Mouse (Mus musculus) hindbrain, embryonic 16.5 days (tissue): Measurements from ENCODE around the gene Slfn9. TPM values are rescaled to one million over a fixed set of nuclear protein-coding genes. Genes with fewer than 3 reads are reported as not detected.
A peak's percentile ranks its signal among the peaks of the same experiment; 100 is the strongest.

Experiments
- ATAC-seq: fragments of 200-750 bp; cut with Nextera tagmentation; 2 replicates; pipeline ENCODE4 v1.8.0; 2017; ENCODE audit warnings: moderate TSS enrichment, moderate library complexity
- H3K27ac ChIP-seq: fragments of 300-500 bp; sonication (generic); 2 replicates; pipeline ENCODE4 v1.5.1; 2014; ENCODE audit warnings: low read depth, mild to moderate bottlenecking, control low read depth, low read length, moderate library complexity
- H3K27me3 ChIP-seq: fragments of 300-500 bp; sonication (generic); replicated peaks from 2 replicates; pipeline ENCODE4 v1.6.1; 2014; ENCODE audit warnings: low read length; ENCODE audit not compliant: control insufficient read depth, insufficient read depth
- H3K36me3 ChIP-seq: fragments of 300-500 bp; sonication (generic); 2 replicates; pipeline ENCODE4 v1.6.1; 2014; ENCODE audit warnings: mild to moderate bottlenecking, low read length, moderate library complexity, mixed read lengths; ENCODE audit not compliant: control insufficient read depth, insufficient read depth
- H3K4me1 ChIP-seq: fragments of 300-500 bp; sonication (generic); 2 replicates; pipeline ENCODE4 v1.6.1; 2014; ENCODE audit warnings: low read depth, low read length; ENCODE audit not compliant: control insufficient read depth, insufficient read depth
- H3K4me2 ChIP-seq: fragments of 300-500 bp; sonication (generic); 2 replicates; pipeline ENCODE4 v1.6.1; 2014; ENCODE audit warnings: mild to moderate bottlenecking, low read length, control low read depth, moderate library complexity
- H3K4me3 ChIP-seq: fragments of 300-500 bp; sonication (generic); 2 replicates; pipeline ENCODE4 v1.5.1; 2014; ENCODE audit warnings: mild to moderate bottlenecking, low read length, control low read depth, moderate library complexity
- H3K9ac ChIP-seq: fragments of 300-500 bp; sonication (generic); 2 replicates; pipeline ENCODE4 v1.6.1; 2014; ENCODE audit warnings: low read depth, mild to moderate bottlenecking, control low read depth, low read length, moderate library complexity
- H3K9me3 ChIP-seq: fragments of 300-500 bp; sonication (generic); 2 replicates; pipeline ENCODE4 v1.6.1; 2014; ENCODE audit warnings: mild to moderate bottlenecking, low read length, moderate library complexity; ENCODE audit not compliant: control insufficient read depth
- WGBS: fragments of 180-500 bp; shearing (Covaris S2); extraction: QIAGEN DNeasy Blood & Tissue Kit; methylation state at CpG from one replicate; pipeline ENCODE4 v1.1.7; 2014; 5-methylcytosine and 5-hydroxymethylcytosine counted together
- polyA plus RNA-seq: library from polyadenylated mRNA; unstranded; fragments of >200 nt; fragmentation: Nextera tagmentation; extraction: Ambion mirVana; gene quantifications from 2 replicates; pipeline ENCODE4 v1.2.1, GENCODE M21; 2015

The Slfn9 gene
- polyA plus RNA-seq, 1 experiment from 2014 or later: 2.1 TPM

- Histone ChIP-seq H3K9ac (no peak overlapping the region), H3K4me2 (no peak overlapping the region), H3K36me3 (no peaks in the 10 kb centered on the region), H3K9me3 (no peaks in the 10 kb centered on the region), H3K27me3 (no peaks in the 10 kb centered on the region), H3K4me1 (no peaks in the 10 kb centered on the region), H3K4me3 (no peak overlapping the region), H3K27ac (no peak overlapping the region)
- no peak for ATAC-seq
- 93% methylated on average over 8 of the region's 8 CpGs for WGBS
Observed at GRCm38 (mm10) chr11:82962215-82962614, 29.4 kb downstream of the Slfn9 start.

- Histone ChIP-seq H3K9me3 (no peaks in the 10 kb centered on the region), H3K4me2 (no peak overlapping the region), H3K9ac (no peak overlapping the region), H3K27me3 (no peaks in the 10 kb centered on the region), H3K27ac (no peak overlapping the region), H3K36me3 (no peaks in the 10 kb centered on the region), H3K4me1 (no peaks in the 10 kb centered on the region), H3K4me3 (no peak overlapping the region)
- 87% methylated on average over 2 of the region's 2 CpGs for WGBS
- ATAC-seq: no peak
Observed at GRCm38 (mm10) chr11:82961743-82962142, 29.9 kb downstream of the Slfn9 start.

- 13% methylated on average over 4 of the region's 4 CpGs for WGBS
- no peaks in the 10 kb centered on the region for H3K36me3 ChIP-seq
- ATAC-seq: no peak
Observed at GRCm38 (mm10) chr11:82959613-82960012, 32.0 kb downstream of the Slfn9 start.

GRCm38 (mm10) chr11:82956925-82957324 lies 34.7 kb downstream of the Slfn9 start:
- H3K27me3 ChIP-seq: peaks cover 7% of the 10 kb centered on the region; the same call in 1 of the 2 replicates
- no peak overlapping the region for H3K9ac ChIP-seq
- H3K27ac ChIP-seq: no peak overlapping the region
- no peak overlapping the region for H3K4me3 ChIP-seq
- H3K4me1 ChIP-seq: no peaks in the 10 kb centered on the region
- 76% methylated on average over 10 of the region's 10 CpGs for WGBS
- no peaks in the 10 kb centered on the region for H3K9me3 ChIP-seq
- no peak overlapping the region for H3K4me2 ChIP-seq
- no peak for ATAC-seq
- H3K36me3 ChIP-seq: no peaks in the 10 kb centered on the region

More at GRCm38 (mm10) chr11:82959613-82960012, 32.0 kb downstream of the Slfn9 start:
- no peak overlapping the region for H3K4me2 ChIP-seq
- no peak overlapping the region for H3K27ac ChIP-seq
- no peaks in the 10 kb centered on the region for H3K27me3 ChIP-seq
- H3K9ac ChIP-seq: no peak overlapping the region
- no peaks in the 10 kb centered on the region for H3K4me1 ChIP-seq
- H3K9me3 ChIP-seq: no peaks in the 10 kb centered on the region
- no peak overlapping the region for H3K4me3 ChIP-seq

- no peaks in the 10 kb centered on the region for H3K4me1 ChIP-seq
- H3K9ac ChIP-seq: no peak overlapping the region
- H3K9me3 ChIP-seq: no peaks in the 10 kb centered on the region
- peaks cover 19% of the 10 kb centered on the region for H3K27me3 ChIP-seq
- no peak overlapping the region for H3K27ac ChIP-seq
- no peak overlapping the region for H3K4me3 ChIP-seq
- H3K36me3 ChIP-seq: no peaks in the 10 kb centered on the region
- no peak for ATAC-seq
- 77% methylated on average over 6 of the region's 6 CpGs for WGBS
- no peak overlapping the region for H3K4me2 ChIP-seq
Observed at GRCm38 (mm10) chr11:82954631-82955030, 37.0 kb downstream of the Slfn9 start.

- no peak overlapping the region for H3K4me3 ChIP-seq
- WGBS: 68% methylated on average over 9 of the region's 9 CpGs
Observed at GRCm38 (mm10) chr11:82952612-82953542, 38.8 kb downstream of the Slfn9 start.

GRCm38 (mm10) chr11:82951865-82952611 lies 39.6 kb downstream of the Slfn9 start:
- WGBS: 12% methylated on average over 28 of the region's 28 CpGs
- peaks cover 19% of the 10 kb centered on the region for H3K27me3 ChIP-seq
- ATAC-seq: no peak
- H3K4me3 ChIP-seq: peak overlapping the region; percentile 17; the same call in 1 of the 2 replicates
- no peaks in the 10 kb centered on the region for H3K4me1 ChIP-seq
- no peaks in the 10 kb centered on the region for H3K36me3 ChIP-seq
- peak overlapping the region; percentile 25; the same call in 1 of the 2 replicates for H3K4me2 ChIP-seq
- H3K9ac ChIP-seq: no peak overlapping the region; the same call in 1 of the 2 replicates
- H3K27ac ChIP-seq: no peak overlapping the region
- H3K9me3 ChIP-seq: no peaks in the 10 kb centered on the region

More at GRCm38 (mm10) chr11:82952612-82953542, 38.8 kb downstream of the Slfn9 start:
- H3K9ac ChIP-seq: no peak overlapping the region
- no peak overlapping the region for H3K4me2 ChIP-seq
- no peak overlapping the region for H3K27ac ChIP-seq
- no peaks in the 10 kb centered on the region for H3K9me3 ChIP-seq
- peaks cover 19% of the 10 kb centered on the region for H3K27me3 ChIP-seq
- ATAC-seq: no peak
- no peaks in the 10 kb centered on the region for H3K4me1 ChIP-seq
- no peaks in the 10 kb centered on the region for H3K36me3 ChIP-seq

- no peak for ATAC-seq
- no peak within 1 kb of the TSS for H3K27ac ChIP-seq
- H3K9me3 ChIP-seq: no peaks in the 10 kb centered on the region
- WGBS: 12% methylated on average over 10 of the region's 10 CpGs
- no peaks in the 10 kb centered on the region for H3K4me1 ChIP-seq
- H3K27me3 ChIP-seq: peaks cover 19% of the 10 kb centered on the region
- H3K36me3 ChIP-seq: no peaks in the 10 kb centered on the region
- H3K9ac ChIP-seq: no peak within 1 kb of the TSS; the same call in 1 of the 2 replicates
- H3K4me2 ChIP-seq: peak within 1 kb of the TSS; percentile 25; the same call in 1 of the 2 replicates
- H3K4me3 ChIP-seq: peak within 1 kb of the TSS; percentile 17; the same call in 1 of the 2 replicates
Observed at GRCm38 (mm10) chr11:82950736-82951481, 40.7 kb downstream of the Slfn9 start, which contains the start of gene Slfn5. TSS of gene Slfn5 (plus strand) at chr11:82951349.
